Mouse (Mus musculus): ENCODE data around the gene BC049762. TPM values are rescaled to one million over a fixed set of nuclear protein-coding genes. Genes with fewer than 3 reads are reported as not detected.

BC049762 gene
- total and polyA plus RNA-seq, 3 experiments = 0.11 TPM; not detected in 2

DNA sequence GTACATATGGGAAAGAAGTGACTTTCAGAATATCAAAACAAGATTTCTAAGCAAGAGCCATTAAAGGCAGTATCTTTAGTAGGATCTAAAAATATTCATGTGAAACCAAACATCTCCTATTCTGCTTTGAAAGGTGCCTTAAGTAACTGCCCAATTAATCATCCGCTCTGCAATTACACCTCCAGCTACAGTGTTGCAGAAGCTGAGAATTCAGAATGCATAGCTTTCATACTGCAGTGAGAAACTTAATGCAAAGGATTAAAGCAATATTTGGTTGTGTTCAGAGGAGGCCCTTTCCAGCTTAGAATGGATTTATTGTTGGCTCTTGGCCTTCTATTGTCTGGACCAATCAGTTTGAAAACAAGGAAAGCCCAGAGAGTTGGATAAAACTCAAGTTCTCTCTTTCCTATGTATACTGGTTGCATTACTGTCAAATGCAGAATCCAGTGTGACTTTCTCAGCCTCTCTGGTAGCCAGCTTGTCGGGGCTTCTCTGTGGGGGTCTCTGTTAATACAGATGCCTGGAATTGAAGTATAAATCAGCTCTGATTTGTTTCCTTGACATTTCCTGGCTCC is 31.2 kb upstream of the BC049762 start:
- Histone ChIP-seq H3K36me3 (ENCODE audit: control insufficient read depth in 1 of 2, insufficient read depth in 2 of 2, low read length in 2 of 2) (no peaks in the 10 kb centered on the region), H3K9me3 (replicated peaks; ENCODE audit: insufficient read depth, low read length) (no peaks in the 10 kb centered on the region), H3K27ac (ENCODE audit: control insufficient read depth, low read depth, low read length) (no peak overlapping the region), H3K79me2 (ENCODE audit: control insufficient read depth, insufficient read depth, low read length, poor library complexity) (no peaks in the 10 kb centered on the region), H3K4me3 (ENCODE audit: control insufficient read depth in 1 of 2, insufficient read depth in 1 of 2, low read depth in 2 of 2, low read length in 2 of 2) (no peak overlapping the region), H3K4me1 (ENCODE audit: control insufficient read depth in 1 of 2, insufficient read depth in 2 of 2, low read length in 2 of 2) (no peaks in the 10 kb centered on the region), H3K9ac (ENCODE audit: control insufficient read depth, low read depth, low read length, poor library complexity, severe bottlenecking) (no peak overlapping the region), H3K27me3 (ENCODE audit: control insufficient read depth in 1 of 2, insufficient read depth in 2 of 2, low read length in 2 of 2) (no peaks in the 10 kb centered on the region)
- TF ChIP-seq MAZ (IDR thresholded peaks at IDR 0.05; ENCODE audit: low read depth, low read length) (no peak), E2F4 (IDR thresholded peaks at IDR 0.05; ENCODE audit: borderline replicate concordance, low read depth, low read length) (no peak), USF2 (IDR thresholded peaks at IDR 0.05; ENCODE audit: borderline replicate concordance in 1 of 2, insufficient read depth in 1 of 2, low read depth in 1 of 2, low read length in 2 of 2) (no peak), UBTF (IDR thresholded peaks at IDR 0.05; ENCODE audit: borderline replicate concordance, insufficient read depth, low read depth, low read length) (no peak), USF1 (IDR thresholded peaks at IDR 0.05; ENCODE audit: low read depth, low read length) (no peak), ZMIZ1 (IDR thresholded peaks at IDR 0.05; ENCODE audit: low read depth, low read length) (no peak), TBP (IDR thresholded peaks at IDR 0.05; ENCODE audit: low read depth, low read length) (no peak), NELFE (IDR thresholded peaks at IDR 0.05; ENCODE audit: low read depth, low read length) (no peak), POLR2AphosphoS5 (IDR thresholded peaks at IDR 0.05; ENCODE audit: borderline replicate concordance, low read depth, low read length) (no peak), MYC (IDR thresholded peaks at IDR 0.05; ENCODE audit: low read depth, low read length) (no peak), ZKSCAN1 (IDR thresholded peaks at IDR 0.05; ENCODE audit: low read depth, low read length) (no peak), MYB (IDR thresholded peaks at IDR 0.05; ENCODE audit: low read depth, low read length) (no peak)
- DNase-seq (ENCODE audit: low read depth, low spot score) = no peak

DNA sequence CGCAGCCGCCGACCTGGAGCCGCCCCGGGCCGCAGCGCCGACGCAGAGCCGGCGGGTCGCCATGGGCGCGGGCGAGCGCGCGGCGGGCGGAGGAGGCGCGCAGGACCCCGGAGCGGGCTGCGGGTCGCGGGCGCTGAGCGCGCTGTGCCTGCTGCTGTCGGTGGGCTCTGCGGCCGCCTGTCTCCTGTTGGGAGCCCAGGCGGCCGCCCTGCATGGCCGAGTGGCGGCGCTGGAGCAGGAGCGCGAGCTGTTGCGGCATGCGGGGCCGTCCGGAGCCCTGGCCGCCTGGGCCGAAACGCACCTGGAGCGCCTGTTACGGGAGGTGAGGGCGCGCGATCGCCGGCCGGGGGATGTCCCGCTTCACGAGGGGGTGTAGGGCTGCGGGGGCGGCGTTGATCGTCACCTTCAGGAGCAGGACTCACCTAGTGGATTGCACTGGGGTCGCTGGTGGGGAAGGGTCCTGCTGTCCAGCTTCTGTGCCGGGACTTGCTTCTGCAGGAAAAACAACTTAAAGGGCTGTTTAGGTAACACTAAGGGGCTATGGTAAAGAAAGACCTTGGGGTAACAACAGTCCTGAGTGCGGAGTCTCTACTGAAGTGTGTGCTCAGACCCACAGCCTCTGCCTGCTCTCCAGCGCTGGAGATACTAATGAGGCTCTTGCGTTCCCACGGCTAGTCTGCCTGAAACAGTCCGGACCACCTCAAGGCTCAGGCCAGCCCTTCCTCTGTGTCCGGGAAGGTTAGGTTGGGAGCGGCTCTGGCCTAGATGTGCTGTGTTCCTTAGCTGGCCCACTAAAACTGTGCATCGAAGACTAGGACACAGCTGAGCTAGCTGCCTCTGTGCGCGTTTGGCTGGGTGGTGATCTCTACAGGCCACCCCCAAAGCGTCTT is 27.5 kb upstream of the BC049762 start:
- no peak for TF ChIP-seq ZKSCAN1 (IDR thresholded peaks at IDR 0.05; ENCODE audit: low read depth, low read length)
- TF ChIP-seq HCFC1 (IDR thresholded peaks at IDR 0.05; ENCODE audit: low read depth, low read length) = no peak
- TF ChIP-seq UBTF (IDR thresholded peaks at IDR 0.05; ENCODE audit: borderline replicate concordance, insufficient read depth, low read depth, low read length) = no peak
- no peak for TF ChIP-seq MYC (IDR thresholded peaks at IDR 0.05; ENCODE audit: low read depth, low read length)
- no peak for TF ChIP-seq ZMIZ1 (IDR thresholded peaks at IDR 0.05; ENCODE audit: low read depth, low read length)
- TF ChIP-seq CHD1 (IDR thresholded peaks at IDR 0.05; ENCODE audit: low read depth, low read length) = no peak
- TF ChIP-seq ZC3H11A (IDR thresholded peaks at IDR 0.05; ENCODE audit: low read depth, low read length) = no peak
- no peak for TF ChIP-seq MAFK (IDR thresholded peaks at IDR 0.05; ENCODE audit: borderline replicate concordance, low read depth, low read length)
- TF ChIP-seq ELF1 (IDR thresholded peaks at IDR 0.05; ENCODE audit: low read depth, low read length) = no peak
- TF ChIP-seq ETS1 (IDR thresholded peaks at IDR 0.05; ENCODE audit: low read depth, low read length) = no peak
- TF ChIP-seq MAZ (IDR thresholded peaks at IDR 0.05; ENCODE audit: low read depth, low read length) = no peak
- no peak for TF ChIP-seq POLR2AphosphoS2 (IDR thresholded peaks at IDR 0.05; ENCODE audit: low read length)
- no peak for TF ChIP-seq E2F4 (IDR thresholded peaks at IDR 0.05; ENCODE audit: borderline replicate concordance, low read depth, low read length)
- TF ChIP-seq POLR2AphosphoS5 (IDR thresholded peaks at IDR 0.05; ENCODE audit: borderline replicate concordance, low read depth, low read length) = no peak
- TF ChIP-seq MEF2A (IDR thresholded peaks at IDR 0.05; ENCODE audit: extremely low read depth, insufficient replicate concordance, low read depth, low read length, poor library complexity, severe bottlenecking) = no peak
- no peak for TF ChIP-seq ZNF384 (IDR thresholded peaks at IDR 0.05; ENCODE audit: low read depth, low read length)
- TF ChIP-seq TBP (IDR thresholded peaks at IDR 0.05; ENCODE audit: low read depth, low read length) = no peak
- no peak overlapping the region for H3K9ac ChIP-seq (ENCODE audit: control insufficient read depth, low read depth, low read length, poor library complexity, severe bottlenecking)
- H3K27me3 ChIP-seq (ENCODE audit: control insufficient read depth in 1 of 2, insufficient read depth in 2 of 2, low read length in 2 of 2) = no peaks in the 10 kb centered on the region
- no peaks in the 10 kb centered on the region for H3K79me2 ChIP-seq (ENCODE audit: control insufficient read depth, insufficient read depth, low read length, poor library complexity)
- H3K4me1 ChIP-seq (ENCODE audit: control insufficient read depth in 1 of 2, insufficient read depth in 2 of 2, low read length in 2 of 2) = no peaks in the 10 kb centered on the region
- H3K36me3 ChIP-seq (ENCODE audit: control insufficient read depth in 1 of 2, insufficient read depth in 2 of 2, low read length in 2 of 2) = no peaks in the 10 kb centered on the region
- H3K27ac ChIP-seq (ENCODE audit: control insufficient read depth, low read depth, low read length) = no peak overlapping the region
- H3K9me3 ChIP-seq (replicated peaks; ENCODE audit: insufficient read depth, low read length) = no peaks in the 10 kb centered on the region
- H3K4me3 ChIP-seq (ENCODE audit: control insufficient read depth in 1 of 2, insufficient read depth in 1 of 2, low read depth in 2 of 2, low read length in 2 of 2) = no peak overlapping the region
- no peak for DNase-seq (ENCODE audit: low read depth, low spot score)
